Mouse (Mus musculus) CD4-positive, CD25-positive, alpha-beta regulatory T cell, adult 9 weeks (primary cell): ENCODE results near the gene Kif9. TPM values are rescaled to one million over a fixed set of nuclear protein-coding genes. Genes with fewer than 3 reads are reported as not detected.

Experiments
- polyA plus RNA-seq: library from polyadenylated mRNA; unstranded; fragments of 100-300 nt; shearing (Covaris generic); gene quantifications from one replicate; pipeline ENCODE4 v1.2.1, GENCODE M21; 2017

The Kif9 gene
- polyA plus RNA-seq = 0.57 TPM

GRCm38 (mm10) chr9:110476124-110477091 is at the start of gene Kif9, which contains the start of gene Klhl18:
TSS of gene Kif9 (plus strand) at chr9:110476958.
TSS of gene Klhl18 (minus strand) at chr9:110476694.

GRCm38 (mm10) chr9:110532538-110533291 is 56.0 kb downstream of the Kif9 start, which contains the start of gene Setd2:
TSS of gene Setd2 (plus strand) at chr9:110532597.

Other genes starting within 250 kb of the Kif9 start
- gene Cspg5, start 233.2 kb upstream of the Kif9 start, polyA plus RNA-seq = 0.05 TPM
- 19.2 TPM for gene Elp6, start 171.8 kb upstream of the Kif9 start, polyA plus RNA-seq
- gene Scap, start 143.7 kb upstream of the Kif9 start, polyA plus RNA-seq = 29.5 TPM
- 3.3 TPM for gene Ptpn23, start 68.7 kb upstream of the Kif9 start, polyA plus RNA-seq
- not detected for gene Ngp, start 57.2 kb upstream of the Kif9 start, polyA plus RNA-seq
- gene Klhl18, start 264 bp upstream of the Kif9 start, polyA plus RNA-seq = 12.2 TPM
- gene Setd2, start 55.6 kb downstream of the Kif9 start, polyA plus RNA-seq = 25.9 TPM
- gene Nradd, start 147.5 kb downstream of the Kif9 start, polyA plus RNA-seq = 2.4 TPM
- 32.7 TPM for gene Nbeal2, start 177.2 kb downstream of the Kif9 start, polyA plus RNA-seq
- 322 TPM for gene Ccdc12, start 179.5 kb downstream of the Kif9 start, polyA plus RNA-seq